Mouse (Mus musculus) thymus, adult 2 months (tissue): ENCODE data around the gene Tppp2.

Experiments used
- CTCF ChIP-seq: fragments of 200-500 bp; IDR thresholded peaks from 2 replicates; pipeline ENCODE4 v1.5.1; 2012; ENCODE audit warnings: mild to moderate bottlenecking, control low read depth, low read length, moderate library complexity, borderline replicate concordance; ENCODE audit not compliant: control insufficient read depth, poor library complexity, insufficient read depth; ENCODE audit errors: extremely low read depth
- POLR2A ChIP-seq: fragments of 200-500 bp; IDR thresholded peaks from 2 replicates; pipeline ENCODE4 v1.6.1; 2012; ENCODE audit warnings: mild to moderate bottlenecking, low read length, control low read depth, moderate library complexity; ENCODE audit not compliant: control insufficient read depth, poor library complexity, insufficient read depth; ENCODE audit errors: extremely low read depth

DNA sequence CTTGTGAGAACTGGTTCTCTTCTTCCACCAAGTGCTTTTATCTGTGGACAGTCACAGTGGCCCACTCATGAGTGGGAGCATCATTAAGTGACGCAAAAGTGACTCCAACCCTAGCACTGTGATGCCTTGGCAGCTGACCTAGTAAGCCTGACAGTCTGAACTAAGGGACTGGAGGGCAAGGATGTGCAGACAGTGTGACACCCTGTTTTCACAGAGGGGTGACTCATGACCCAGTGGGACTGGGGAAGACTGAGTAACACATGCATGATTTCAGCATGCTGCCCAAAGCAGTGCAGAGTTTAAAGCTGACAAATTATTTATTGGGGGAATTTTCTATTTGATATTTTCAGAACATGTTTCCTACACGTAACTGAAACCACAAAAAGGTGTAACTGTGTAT, 47.5 kb upstream of the Tppp2 start:
- TF ChIP-seq CTCF (no peak), POLR2A (no peak)
